Mouse (Mus musculus): ENCODE measurements at regions not wholly inside any gene's neighbourhood (a gene's known extent, or its start where the extent isn't known, plus 50 kb on each side); places are given as distances from the start of the nearest gene placed in this dataset.

- no peaks in the 10 kb centered on the region for H3K36me3 ChIP-seq (ENCODE audit: control insufficient read depth, insufficient read depth, low read length)
- DNase-seq (ENCODE audit: low spot score) (no peak), ATAC-seq (ENCODE audit: low read depth) (no peak)
- H3K4me1 ChIP-seq (ENCODE audit: control insufficient read depth, insufficient read depth, low read length), result no peaks in the 10 kb centered on the region; the same call in 1 of the 2 replicates
- no peak overlapping the region for H3K27ac ChIP-seq (replicated peaks; ENCODE audit: low read depth, low read length)
- no peak overlapping the region for H3K4me3 ChIP-seq (ENCODE audit: low read depth, low read length)
- no peak overlapping the region for H3K9ac ChIP-seq (ENCODE audit: low read depth, low read length)
- H3K9me3 ChIP-seq (ENCODE audit: control insufficient read depth, low read length), result no peaks in the 10 kb centered on the region
- 62% methylated on average over 11 of the region's 11 CpGs for WGBS
- H3K27me3 ChIP-seq (replicated peaks; ENCODE audit: control insufficient read depth, insufficient read depth, low read length), result no peaks in the 10 kb centered on the region
- H3K4me2 ChIP-seq (ENCODE audit: low read depth, low read length), result no peak overlapping the region
These were observed 171.0 kb upstream of the Sox9 start for GRCm38 (mm10) chr11:112611073-112611472.

- WGBS, result 93% methylated on average over 4 of the region's 4 CpGs
- Histone ChIP-seq H3K9ac (ENCODE audit: low read depth, low read length) (no peak overlapping the region), H3K4me2 (ENCODE audit: low read depth, low read length) (no peak overlapping the region), H3K27me3 (replicated peaks; ENCODE audit: control insufficient read depth, insufficient read depth, low read length) (no peaks in the 10 kb centered on the region), H3K9me3 (ENCODE audit: control insufficient read depth, low read length) (no peaks in the 10 kb centered on the region), H3K36me3 (ENCODE audit: control insufficient read depth, insufficient read depth, low read length) (no peaks in the 10 kb centered on the region), H3K4me1 (ENCODE audit: control insufficient read depth, insufficient read depth, low read length) (no peaks in the 10 kb centered on the region; the same call in 1 of the 2 replicates), H3K4me3 (ENCODE audit: low read depth, low read length) (no peak overlapping the region), H3K27ac (replicated peaks; ENCODE audit: low read depth, low read length) (no peak overlapping the region)
- no peak for ATAC-seq (ENCODE audit: low read depth)
- DNase-seq (ENCODE audit: low spot score), result no peak
These were observed 166.4 kb upstream of the Sox9 start for GRCm38 (mm10) chr11:112615629-112616028.

- no peak for DNase-seq (ENCODE audit: low spot score)
- H3K9ac ChIP-seq (ENCODE audit: low read depth, low read length), result no peak overlapping the region
- H3K4me2 ChIP-seq (ENCODE audit: low read depth, low read length), result no peak overlapping the region
- 81% methylated on average over 2 of the region's 2 CpGs for WGBS
- H3K27me3 ChIP-seq (replicated peaks; ENCODE audit: control insufficient read depth, insufficient read depth, low read length), result no peaks in the 10 kb centered on the region
- no peak overlapping the region for H3K27ac ChIP-seq (replicated peaks; ENCODE audit: low read depth, low read length)
- H3K4me1 ChIP-seq (ENCODE audit: control insufficient read depth, insufficient read depth, low read length), result peaks cover 9% of the 10 kb centered on the region; the same call in 1 of the 2 replicates
- H3K36me3 ChIP-seq (ENCODE audit: control insufficient read depth, insufficient read depth, low read length), result no peaks in the 10 kb centered on the region
- no peak for ATAC-seq (ENCODE audit: low read depth)
- no peak overlapping the region for H3K4me3 ChIP-seq (ENCODE audit: low read depth, low read length)
- H3K9me3 ChIP-seq (ENCODE audit: control insufficient read depth, low read length), result no peaks in the 10 kb centered on the region
These were observed 165.1 kb upstream of the Sox9 start for GRCm38 (mm10) chr11:112616942-112617341.

GRCm38 (mm10) chr11:112620916-112621315 lies 161.1 kb upstream of the Sox9 start:
- H3K9ac ChIP-seq (ENCODE audit: low read depth, low read length), result 0 out of 2 replicates have a peak overlapping the region, but pooled peaks have one; percentile 31
- WGBS, result 20% methylated on average over 10 of the region's 12 CpGs
- H3K4me3 ChIP-seq (ENCODE audit: low read depth, low read length), result no peak overlapping the region
- ATAC-seq (ENCODE audit: low read depth), result peak; percentile 68
- H3K4me1 ChIP-seq (ENCODE audit: control insufficient read depth, insufficient read depth, low read length), result peaks cover 11% of the 10 kb centered on the region; the same call in 1 of the 2 replicates
- DNase-seq (ENCODE audit: low spot score), result peak; percentile 59
- no peaks in the 10 kb centered on the region for H3K27me3 ChIP-seq (replicated peaks; ENCODE audit: control insufficient read depth, insufficient read depth, low read length)
- H3K27ac ChIP-seq (replicated peaks; ENCODE audit: low read depth, low read length), result no peak overlapping the region; the same call in 1 of the 2 replicates
- no peaks in the 10 kb centered on the region for H3K36me3 ChIP-seq (ENCODE audit: control insufficient read depth, insufficient read depth, low read length)
- peak overlapping the region; percentile 44 for H3K4me2 ChIP-seq (ENCODE audit: low read depth, low read length)
- H3K9me3 ChIP-seq (ENCODE audit: control insufficient read depth, low read length), result no peaks in the 10 kb centered on the region

GRCm38 (mm10) chr11:112621385-112622120 lies 160.5 kb upstream of the Sox9 start:
- Histone ChIP-seq H3K27ac (replicated peaks; ENCODE audit: low read depth, low read length) (no peak overlapping the region; the same call in 1 of the 2 replicates), H3K9ac (ENCODE audit: low read depth, low read length) (no peak overlapping the region), H3K4me3 (ENCODE audit: low read depth, low read length) (no peak overlapping the region), H3K9me3 (ENCODE audit: control insufficient read depth, low read length) (no peaks in the 10 kb centered on the region), H3K36me3 (ENCODE audit: control insufficient read depth, insufficient read depth, low read length) (no peaks in the 10 kb centered on the region), H3K4me1 (ENCODE audit: control insufficient read depth, insufficient read depth, low read length) (peaks cover 11% of the 10 kb centered on the region; the same call in 1 of the 2 replicates), H3K27me3 (replicated peaks; ENCODE audit: control insufficient read depth, insufficient read depth, low read length) (no peaks in the 10 kb centered on the region), H3K4me2 (ENCODE audit: low read depth, low read length) (peak overlapping the region; percentile 44)
- DNase-seq (ENCODE audit: low spot score), result peak; percentile 27
- WGBS, result 51% methylated on average over 9 of the region's 9 CpGs
- no peak for ATAC-seq (ENCODE audit: low read depth)

GRCm38 (mm10) chr11:112649298-112649697 lies 132.7 kb upstream of the Sox9 start:
- Histone ChIP-seq H3K4me2 (ENCODE audit: low read depth, low read length) (no peak overlapping the region), H3K9me3 (ENCODE audit: control insufficient read depth, low read length) (no peaks in the 10 kb centered on the region), H3K4me3 (ENCODE audit: low read depth, low read length) (no peak overlapping the region), H3K27me3 (replicated peaks; ENCODE audit: control insufficient read depth, insufficient read depth, low read length) (no peaks in the 10 kb centered on the region), H3K36me3 (ENCODE audit: control insufficient read depth, insufficient read depth, low read length) (no peaks in the 10 kb centered on the region), H3K4me1 (ENCODE audit: control insufficient read depth, insufficient read depth, low read length) (no peaks in the 10 kb centered on the region), H3K27ac (replicated peaks; ENCODE audit: low read depth, low read length) (no peak overlapping the region), H3K9ac (ENCODE audit: low read depth, low read length) (no peak overlapping the region)
- 38% methylated on average over 9 of the region's 9 CpGs for WGBS
- DNase-seq (ENCODE audit: low spot score), result no peak
- no peak for ATAC-seq (ENCODE audit: low read depth)

- H3K27ac ChIP-seq (replicated peaks; ENCODE audit: low read depth, low read length), result no peak overlapping the region
- no peaks in the 10 kb centered on the region for H3K36me3 ChIP-seq (ENCODE audit: control insufficient read depth, insufficient read depth, low read length)
- no peak overlapping the region for H3K4me3 ChIP-seq (ENCODE audit: low read depth, low read length)
- H3K9me3 ChIP-seq (ENCODE audit: control insufficient read depth, low read length), result no peaks in the 10 kb centered on the region
- no peaks in the 10 kb centered on the region for H3K27me3 ChIP-seq (replicated peaks; ENCODE audit: control insufficient read depth, insufficient read depth, low read length)
- ATAC-seq (ENCODE audit: low read depth) (no peak), DNase-seq (ENCODE audit: low spot score) (peak; percentile 75)
- no peak overlapping the region; the same call in 1 of the 2 replicates for H3K4me2 ChIP-seq (ENCODE audit: low read depth, low read length)
- no peak overlapping the region for H3K9ac ChIP-seq (ENCODE audit: low read depth, low read length)
- 33% methylated on average over 11 of the region's 11 CpGs for WGBS
- H3K4me1 ChIP-seq (ENCODE audit: control insufficient read depth, insufficient read depth, low read length), result peaks cover 4% of the 10 kb centered on the region; the same call in 1 of the 2 replicates
These were observed 124.4 kb upstream of the Sox9 start for GRCm38 (mm10) chr11:112657410-112658159.

- H3K4me3 ChIP-seq (ENCODE audit: low read depth, low read length), result no peak overlapping the region
- H3K4me2 ChIP-seq (ENCODE audit: low read depth, low read length), result no peak overlapping the region
- WGBS, result 42% methylated on average over 3 of the region's 3 CpGs
- no peak overlapping the region for H3K9ac ChIP-seq (ENCODE audit: low read depth, low read length)
- DNase-seq (ENCODE audit: low spot score) (no peak), ATAC-seq (ENCODE audit: low read depth) (no peak)
- H3K4me1 ChIP-seq (ENCODE audit: control insufficient read depth, insufficient read depth, low read length), result peaks cover 4% of the 10 kb centered on the region; the same call in 1 of the 2 replicates
- no peaks in the 10 kb centered on the region for H3K27me3 ChIP-seq (replicated peaks; ENCODE audit: control insufficient read depth, insufficient read depth, low read length)
- H3K36me3 ChIP-seq (ENCODE audit: control insufficient read depth, insufficient read depth, low read length), result no peaks in the 10 kb centered on the region
- no peaks in the 10 kb centered on the region for H3K9me3 ChIP-seq (ENCODE audit: control insufficient read depth, low read length)
- no peak overlapping the region for H3K27ac ChIP-seq (replicated peaks; ENCODE audit: low read depth, low read length)
These were observed 122.1 kb upstream of the Sox9 start for GRCm38 (mm10) chr11:112659911-112660310.
